Mouse (Mus musculus): Measurements from ENCODE around the gene Zfp553. TPM values are rescaled to one million over a fixed set of nuclear protein-coding genes. Genes with fewer than 3 reads are reported as not detected.

Zfp553 gene
- polyA plus RNA-seq, 1 experiment: 16.1 TPM

DNA sequence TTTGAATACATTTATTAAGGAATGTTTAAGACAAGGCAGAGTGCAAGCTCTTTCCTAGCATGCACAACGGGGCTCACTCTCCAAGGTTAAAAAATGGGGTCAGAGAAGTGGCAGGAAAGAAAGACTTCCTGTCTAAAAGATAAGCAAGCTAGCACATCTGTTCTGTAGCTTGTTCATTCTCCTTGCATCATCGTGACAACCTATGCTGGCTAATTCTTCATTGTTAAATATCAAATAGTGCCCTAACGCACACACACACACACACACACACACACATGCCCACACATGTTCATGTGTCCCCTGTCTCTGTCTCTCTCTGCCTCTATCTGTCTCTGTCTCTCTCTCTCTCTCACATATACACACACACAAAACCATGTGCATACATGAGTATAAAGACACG lies 48.3 kb downstream of the Zfp553 start:
- H3K4me3 ChIP-seq (ENCODE audit: insufficient read depth, poor library complexity, severe bottlenecking): no peak overlapping the region
- H3K36me3 ChIP-seq (ENCODE audit: control insufficient read depth, insufficient read depth): no peaks in the 10 kb centered on the region
- no peak overlapping the region for H3ac ChIP-seq (ENCODE audit: control insufficient read depth, insufficient read length, low read depth)
- TF ChIP-seq USF1 (IDR thresholded peaks at IDR 0.05; ENCODE audit: low read depth) (no peak), FOSL1 (IDR thresholded peaks at IDR 0.05; ENCODE audit: insufficient read depth, low read length, poor library complexity, severe bottlenecking) (no peak), MYOD1 (IDR thresholded peaks at IDR 0.05; ENCODE audit: control insufficient read depth, insufficient read length, low read depth) (no peak)
- H3K27me3 ChIP-seq (ENCODE audit: control insufficient read depth, insufficient read depth, insufficient read length): peaks cover 14% of the 10 kb centered on the region
- no peaks in the 10 kb centered on the region for H3K79me3 ChIP-seq (ENCODE audit: low read depth)
- no peaks in the 10 kb centered on the region for H3K79me2 ChIP-seq (ENCODE audit: control insufficient read depth, insufficient read depth)

- TF ChIP-seq FOSL1 (IDR thresholded peaks at IDR 0.05; ENCODE audit: insufficient read depth, low read length, poor library complexity, severe bottlenecking): no peak
- no peak for TF ChIP-seq MYOD1 (IDR thresholded peaks at IDR 0.05; ENCODE audit: control insufficient read depth, insufficient read length, low read depth)
- no peak for TF ChIP-seq MYOG (IDR thresholded peaks at IDR 0.05; ENCODE audit: control insufficient read depth, extremely low read depth, insufficient read length)
- TF ChIP-seq CEBPB (IDR thresholded peaks at IDR 0.05; ENCODE audit: low read depth): no peak
- TF ChIP-seq USF1 (IDR thresholded peaks at IDR 0.05; ENCODE audit: low read depth): no peak
- Histone ChIP-seq H3K27me3 (ENCODE audit: control insufficient read depth, insufficient read depth, insufficient read length) (peaks cover 16% of the 10 kb centered on the region), H3K4me3 (ENCODE audit: insufficient read depth, poor library complexity, severe bottlenecking) (no peak overlapping the region), H3K36me3 (ENCODE audit: control insufficient read depth, insufficient read depth) (no peaks in the 10 kb centered on the region), H3ac (ENCODE audit: control insufficient read depth, insufficient read length, low read depth) (no peak overlapping the region), H3K79me2 (ENCODE audit: control insufficient read depth, insufficient read depth) (no peaks in the 10 kb centered on the region), H3K79me3 (ENCODE audit: low read depth) (no peaks in the 10 kb centered on the region)
Observed at GRCm38 (mm10) chr7:127282190-127282589, 49.3 kb downstream of the Zfp553 start.

GRCm38 (mm10) chr7:127285154-127285553 lies 52.3 kb downstream of the Zfp553 start:
- Histone ChIP-seq H3K27me3 (ENCODE audit: control insufficient read depth, insufficient read depth, insufficient read length) (peaks cover 18% of the 10 kb centered on the region), H3ac (ENCODE audit: control insufficient read depth, insufficient read length, low read depth) (no peak overlapping the region), H3K79me2 (ENCODE audit: control insufficient read depth, insufficient read depth) (no peaks in the 10 kb centered on the region), H3K36me3 (ENCODE audit: control insufficient read depth, insufficient read depth) (no peaks in the 10 kb centered on the region), H3K79me3 (ENCODE audit: low read depth) (no peaks in the 10 kb centered on the region), H3K4me3 (ENCODE audit: insufficient read depth, poor library complexity, severe bottlenecking) (no peak overlapping the region)
- TF ChIP-seq MYOG (IDR thresholded peaks at IDR 0.05; ENCODE audit: control insufficient read depth, extremely low read depth, insufficient read length) (no peak), CEBPB (IDR thresholded peaks at IDR 0.05; ENCODE audit: low read depth) (no peak), CTCF (IDR thresholded peaks at IDR 0.05; ENCODE audit: control insufficient read depth, insufficient read depth, insufficient read length) (no peak), USF1 (IDR thresholded peaks at IDR 0.05; ENCODE audit: low read depth) (no peak), MYOD1 (IDR thresholded peaks at IDR 0.05; ENCODE audit: control insufficient read depth, insufficient read length, low read depth) (no peak), MAX (IDR thresholded peaks at IDR 0.05) (no peak), FOSL1 (IDR thresholded peaks at IDR 0.05; ENCODE audit: insufficient read depth, low read length, poor library complexity, severe bottlenecking) (no peak)

Other genes with a start within 250 kb of the Zfp553 start
- gene Mvp, start 218.4 kb upstream of the Zfp553 start, polyA plus RNA-seq (2012; fragmentation: generic; extraction: Trizol): 32.7 TPM
- gene Pagr1b, start 216.6 kb upstream of the Zfp553 start, polyA plus RNA-seq (2012; fragmentation: generic; extraction: Trizol): 1.2 TPM
- gene Pagr1a, start 215.7 kb upstream of the Zfp553 start, polyA plus RNA-seq (2012; fragmentation: generic; extraction: Trizol): 22.3 TPM
- gene Gm42742, start 212.0 kb upstream of the Zfp553 start, polyA plus RNA-seq (2012; fragmentation: generic; extraction: Trizol): 39.7 TPM
- gene Prrt2, start 211.8 kb upstream of the Zfp553 start, polyA plus RNA-seq (2012; fragmentation: generic; extraction: Trizol): 0.02 TPM
- 141 TPM for gene Maz, start 206.0 kb upstream of the Zfp553 start, polyA plus RNA-seq (2012; fragmentation: generic; extraction: Trizol)
- gene Kif22, start 190.6 kb upstream of the Zfp553 start, polyA plus RNA-seq (2012; fragmentation: generic; extraction: Trizol): 75.4 TPM
- not detected for gene Zg16, start 145.7 kb upstream of the Zfp553 start, polyA plus RNA-seq (2012; fragmentation: generic; extraction: Trizol)
- 34.0 TPM for gene AI467606, start 141.7 kb upstream of the Zfp553 start, polyA plus RNA-seq (2012; fragmentation: generic; extraction: Trizol)
- not detected for gene Qprt, start 110.8 kb upstream of the Zfp553 start, polyA plus RNA-seq (2012; fragmentation: generic; extraction: Trizol)
- gene Spn, start 95.2 kb upstream of the Zfp553 start, polyA plus RNA-seq (2012; fragmentation: generic; extraction: Trizol): 23.1 TPM
- 56.2 TPM for gene Cd2bp2, start 37.0 kb upstream of the Zfp553 start, polyA plus RNA-seq (2012; fragmentation: generic; extraction: Trizol)
- 41.4 TPM for gene Tbc1d10b, start 24.6 kb upstream of the Zfp553 start, polyA plus RNA-seq (2012; fragmentation: generic; extraction: Trizol)
- gene Mylpf, start 24.2 kb upstream of the Zfp553 start, polyA plus RNA-seq (2012; fragmentation: generic; extraction: Trizol): 39.4 TPM
- 1.7 TPM for gene Sept1, start 69 bp downstream of the Zfp553 start, polyA plus RNA-seq (2012; fragmentation: generic; extraction: Trizol)
- 38.0 TPM for gene Zfp771, start 11.2 kb downstream of the Zfp553 start, polyA plus RNA-seq (2012; fragmentation: generic; extraction: Trizol)
- 226 TPM for gene Dctpp1, start 27.6 kb downstream of the Zfp553 start, polyA plus RNA-seq (2012; fragmentation: generic; extraction: Trizol)
- 41.4 TPM for gene Sephs2, start 41.0 kb downstream of the Zfp553 start, polyA plus RNA-seq (2012; fragmentation: generic; extraction: Trizol)
- 0.07 TPM for gene Itgal, start 63.2 kb downstream of the Zfp553 start, polyA plus RNA-seq (2012; fragmentation: generic; extraction: Trizol)
- 17.5 TPM for gene Zfp768, start 112.5 kb downstream of the Zfp553 start, polyA plus RNA-seq (2012; fragmentation: generic; extraction: Trizol)
- gene Zfp747, start 143.0 kb downstream of the Zfp553 start, polyA plus RNA-seq (2012; fragmentation: generic; extraction: Trizol): 5.1 TPM
- gene 9130019O22Rik, start 154.1 kb downstream of the Zfp553 start, polyA plus RNA-seq (2012; fragmentation: generic; extraction: Trizol): 0.32 TPM
- 2.9 TPM for gene E430018J23Rik, start 160.6 kb downstream of the Zfp553 start, polyA plus RNA-seq (2012; fragmentation: generic; extraction: Trizol)
- 1.9 TPM for gene Zfp764, start 173.8 kb downstream of the Zfp553 start, polyA plus RNA-seq (2012; fragmentation: generic; extraction: Trizol)
- gene Zfp688, start 189.0 kb downstream of the Zfp553 start, polyA plus RNA-seq (2012; fragmentation: generic; extraction: Trizol): 8.2 TPM
- 3.7 TPM for gene Zfp689, start 216.1 kb downstream of the Zfp553 start, polyA plus RNA-seq (2012; fragmentation: generic; extraction: Trizol)
- 28.6 TPM for gene Prr14, start 226.6 kb downstream of the Zfp553 start, polyA plus RNA-seq (2012; fragmentation: generic; extraction: Trizol)
- gene Fbrs, start 246.1 kb downstream of the Zfp553 start, polyA plus RNA-seq (2012; fragmentation: generic; extraction: Trizol): 20.9 TPM

All from C2C12 (cell line).